Mouse (Mus musculus): ENCODE data around the gene Vrtn.

Vrtn gene

DNA sequence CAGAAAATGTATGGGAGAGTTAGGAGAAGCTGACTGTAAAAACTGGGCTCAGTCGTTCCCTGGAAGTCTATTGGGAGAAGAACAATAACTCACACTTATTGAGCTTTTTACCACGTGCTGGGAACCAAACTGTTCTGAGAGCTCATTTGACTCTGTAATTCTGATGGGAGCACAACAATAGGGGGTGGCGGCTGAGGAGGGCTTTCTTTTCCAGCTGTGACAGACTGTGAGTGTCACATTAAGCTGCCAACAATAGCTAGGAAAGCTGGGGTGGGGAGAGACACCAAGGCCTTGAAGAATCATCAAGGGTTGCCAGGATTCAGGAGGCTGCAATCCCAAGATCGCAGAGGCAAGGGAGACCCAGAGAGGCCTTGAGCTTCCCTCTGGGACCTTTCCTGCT is 45.4 kb downstream of the Vrtn start:
- in situ Hi-C loops (cut with MboI, MseI): no loop called here

GRCm38 (mm10) chr12:84687531-84687930 is 46.7 kb downstream of the Vrtn start:
- in situ Hi-C loops (cut with MboI, MseI): no loop called here

GRCm38 (mm10) chr12:84689051-84689450 is 48.2 kb downstream of the Vrtn start:
- in situ Hi-C loops (cut with MboI, MseI): no loop called here

DNA sequence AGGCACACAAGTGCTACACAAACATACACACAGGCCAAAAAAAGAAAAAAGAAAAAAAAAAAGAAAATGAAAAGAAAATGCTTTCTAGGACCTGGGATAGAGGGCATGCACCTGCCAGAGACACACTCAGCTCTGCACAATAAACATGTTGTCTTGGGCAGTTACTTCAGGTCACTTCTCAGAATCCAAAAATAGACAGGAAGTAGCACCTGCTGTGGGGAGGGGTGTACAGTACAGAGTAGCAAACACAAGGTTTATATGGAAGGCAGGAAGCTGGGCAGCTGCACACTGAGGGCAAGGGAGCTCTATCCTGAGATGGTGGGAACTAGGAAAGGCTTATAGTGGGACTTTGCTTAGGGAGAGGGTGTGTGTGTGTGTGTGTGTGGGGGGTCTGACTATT is 50.5 kb downstream of the Vrtn start:
- in situ Hi-C loops (cut with MboI, MseI): no loop called here

GRCm38 (mm10) chr12:84692141-84692540 is 51.3 kb downstream of the Vrtn start:
- in situ Hi-C loops (cut with MboI, MseI): no loop called here

DNA sequence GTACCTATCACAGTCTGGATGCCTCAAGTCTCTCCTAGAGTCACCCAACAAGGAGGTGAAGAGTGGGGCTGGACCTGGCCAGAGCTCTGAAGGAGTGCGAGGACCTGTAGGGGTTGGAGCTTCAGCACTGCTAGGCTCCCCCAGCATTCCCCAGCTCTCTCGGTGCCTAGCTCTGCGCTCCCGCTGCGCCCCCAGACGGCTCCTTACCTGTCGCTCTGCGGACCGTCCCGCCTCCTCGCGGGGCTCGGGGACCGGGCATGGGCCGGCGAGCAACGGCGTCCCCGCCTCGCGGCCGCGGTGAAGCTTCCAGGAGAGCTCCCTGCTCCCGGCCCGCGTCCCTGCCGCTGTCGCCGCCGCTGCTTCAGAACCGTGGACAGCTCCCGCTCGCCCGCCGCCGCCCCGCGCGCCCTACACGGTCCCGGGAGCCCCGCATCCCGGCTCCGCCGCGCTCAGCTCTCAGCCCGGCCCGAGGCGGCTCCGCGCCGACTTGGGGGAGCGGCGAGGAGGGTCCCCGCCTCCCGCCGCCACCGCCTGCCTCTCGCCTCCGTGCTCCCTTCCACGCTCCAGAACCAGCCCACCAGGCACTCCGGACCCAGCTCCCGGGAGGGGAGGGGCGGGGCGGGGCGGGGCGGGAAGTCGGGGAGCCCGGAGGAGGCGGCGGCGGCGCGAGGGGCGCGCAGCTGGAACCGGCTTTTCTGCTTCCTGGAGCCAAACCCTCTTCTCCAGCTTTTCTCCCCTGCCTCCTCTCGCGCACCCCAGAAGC is 57.7 kb downstream of the Vrtn start, which contains the start of gene Syndig1l:
Gene Syndig1l (minus strand): TSS at position 513 of the 763 bp plus-strand sequence.
- in situ Hi-C loops (cut with MboI, MseI): no loop called here
